Mouse (Mus musculus): ENCODE results near the gene Grb10. TPM values are rescaled to one million over a fixed set of nuclear protein-coding genes. Genes with fewer than 3 reads are reported as not detected.

Gene Grb10
- polyA plus RNA-seq, 1 experiment from 2014 or later: 115 TPM

GRCm38 (mm10) chr11:11895479-11895878, 143.0 kb downstream of the Grb10 start:
- WGBS (ENCODE audit: insufficient replicate concordance): 42% methylated on average over 2 of the region's 2 CpGs
- Histone ChIP-seq H3K27me3 (no peaks in the 10 kb centered on the region), H3K4me2 (no peak overlapping the region), H3K4me3 (replicated peaks) (no peak overlapping the region), H3K9me3 (replicated peaks) (no peaks in the 10 kb centered on the region), H3K27ac (no peak overlapping the region), H3K36me3 (no peaks in the 10 kb centered on the region; the same call in 1 of the 2 replicates), H3K9ac (no peak overlapping the region), H3K4me1 (replicated peaks) (peaks cover 15% of the 10 kb centered on the region; the same call in 1 of the 2 replicates)
- DNase-seq: no peak
- no peak for ATAC-seq (ENCODE audit: low read depth)

GRCm38 (mm10) chr11:11893769-11894168, 144.7 kb downstream of the Grb10 start:
- H3K27me3 ChIP-seq: no peaks in the 10 kb centered on the region
- peaks cover 21% of the 10 kb centered on the region for H3K4me1 ChIP-seq (replicated peaks)
- H3K36me3 ChIP-seq: no peaks in the 10 kb centered on the region; the same call in 1 of the 2 replicates
- H3K9me3 ChIP-seq (replicated peaks): no peaks in the 10 kb centered on the region
- DNase-seq (no peak), ATAC-seq (ENCODE audit: low read depth) (no peak)
- H3K27ac ChIP-seq: no peak overlapping the region
- no peak overlapping the region for H3K4me2 ChIP-seq
- 50% methylated on average over 1 of the region's 1 CpGs for WGBS (ENCODE audit: insufficient replicate concordance)
- no peak overlapping the region for H3K4me3 ChIP-seq (replicated peaks)
- H3K9ac ChIP-seq: no peak overlapping the region

- DNase-seq: no peak
- Histone ChIP-seq H3K9me3 (replicated peaks) (no peaks in the 10 kb centered on the region), H3K27me3 (no peaks in the 10 kb centered on the region), H3K27ac (no peak overlapping the region), H3K4me3 (replicated peaks) (no peak overlapping the region), H3K36me3 (no peaks in the 10 kb centered on the region; the same call in 1 of the 2 replicates), H3K4me2 (no peak overlapping the region), H3K9ac (no peak overlapping the region), H3K4me1 (replicated peaks) (peaks cover 23% of the 10 kb centered on the region)
- no peak for ATAC-seq (ENCODE audit: low read depth)
- WGBS (ENCODE audit: insufficient replicate concordance): 59% methylated on average over 10 of the region's 10 CpGs
Observed at GRCm38 (mm10) chr11:11892993-11893602, 145.4 kb downstream of the Grb10 start.

DNA sequence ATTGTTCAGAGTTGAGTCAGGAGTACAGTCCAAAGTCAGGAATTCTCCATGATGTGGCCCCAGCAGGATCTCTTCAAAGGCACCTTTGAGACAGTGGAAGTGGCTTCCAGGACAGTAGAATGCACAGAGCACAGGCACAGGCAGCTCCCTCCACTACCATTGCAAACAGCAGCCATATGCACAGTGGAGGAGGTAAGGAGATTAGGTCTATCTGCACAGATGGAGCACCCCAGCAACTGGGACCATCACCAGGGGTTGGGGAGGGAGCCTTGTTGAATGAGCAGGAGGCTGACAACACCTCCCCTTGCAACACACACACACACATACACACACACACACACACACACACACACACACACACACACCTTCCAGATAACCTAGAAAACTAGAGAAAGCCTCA, 146.7 kb downstream of the Grb10 start:
- H3K9ac ChIP-seq: no peak overlapping the region
- no peak overlapping the region for H3K4me3 ChIP-seq (replicated peaks)
- H3K4me2 ChIP-seq: no peak overlapping the region
- DNase-seq: no peak
- peaks cover 33% of the 10 kb centered on the region for H3K4me1 ChIP-seq (replicated peaks)
- H3K27me3 ChIP-seq: no peaks in the 10 kb centered on the region
- no peaks in the 10 kb centered on the region for H3K9me3 ChIP-seq (replicated peaks)
- H3K27ac ChIP-seq: no peak overlapping the region
- no peaks in the 10 kb centered on the region; the same call in 1 of the 2 replicates for H3K36me3 ChIP-seq
- no peak for ATAC-seq (ENCODE audit: low read depth)

GRCm38 (mm10) chr11:11890139-11890741, 148.2 kb downstream of the Grb10 start:
- H3K36me3 ChIP-seq: no peaks in the 10 kb centered on the region; the same call in 1 of the 2 replicates
- no peak overlapping the region for H3K4me3 ChIP-seq (replicated peaks)
- peaks cover 45% of the 10 kb centered on the region for H3K4me1 ChIP-seq (replicated peaks)
- ATAC-seq (ENCODE audit: low read depth) (no peak), DNase-seq (no peak)
- no peak overlapping the region for H3K4me2 ChIP-seq
- no peak overlapping the region for H3K9ac ChIP-seq
- WGBS (ENCODE audit: insufficient replicate concordance): 77% methylated on average over 10 of the region's 10 CpGs
- no peaks in the 10 kb centered on the region for H3K9me3 ChIP-seq (replicated peaks)
- no peaks in the 10 kb centered on the region for H3K27me3 ChIP-seq
- H3K27ac ChIP-seq: no peak overlapping the region

GRCm38 (mm10) chr11:11888727-11889126, 149.8 kb downstream of the Grb10 start:
- DNase-seq (no peak), ATAC-seq (ENCODE audit: low read depth) (no peak)
- H3K4me3 ChIP-seq (replicated peaks): no peak overlapping the region
- H3K4me2 ChIP-seq: no peak overlapping the region
- no peaks in the 10 kb centered on the region; the same call in 1 of the 2 replicates for H3K36me3 ChIP-seq
- H3K27ac ChIP-seq: peak overlapping the region; percentile 65
- H3K27me3 ChIP-seq: no peaks in the 10 kb centered on the region
- peaks cover 60% of the 10 kb centered on the region for H3K4me1 ChIP-seq (replicated peaks)
- peak overlapping the region; percentile 1; the same call in 1 of the 2 replicates for H3K9ac ChIP-seq
- no peaks in the 10 kb centered on the region for H3K9me3 ChIP-seq (replicated peaks)
- WGBS (ENCODE audit: insufficient replicate concordance): 44% methylated on average over 3 of the region's 3 CpGs

DNA sequence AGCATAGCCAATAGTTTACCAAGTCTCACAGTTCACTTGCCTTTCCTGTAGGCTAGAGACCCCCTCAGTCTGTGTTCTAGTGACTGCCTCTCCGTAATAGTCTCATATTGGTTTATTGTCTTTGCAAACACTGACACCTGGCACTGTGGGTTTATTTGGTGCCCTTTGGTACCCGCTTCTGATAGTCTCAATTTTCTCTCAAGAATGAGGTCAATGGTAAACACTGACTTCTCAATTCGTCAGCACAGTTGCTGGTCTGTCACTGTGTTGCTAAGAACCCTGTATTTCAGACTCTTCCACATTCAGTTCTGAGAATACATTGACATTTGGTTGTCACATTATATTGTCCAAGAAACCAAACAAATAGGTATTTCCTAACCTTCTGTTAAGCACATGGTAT, 150.4 kb downstream of the Grb10 start:
- ATAC-seq (ENCODE audit: low read depth) (no peak), DNase-seq (no peak)
- Histone ChIP-seq H3K4me1 (replicated peaks) (peaks cover 61% of the 10 kb centered on the region), H3K9ac (no peak overlapping the region), H3K36me3 (no peaks in the 10 kb centered on the region; the same call in 1 of the 2 replicates), H3K9me3 (replicated peaks) (no peaks in the 10 kb centered on the region), H3K4me2 (no peak overlapping the region), H3K27me3 (no peaks in the 10 kb centered on the region), H3K4me3 (replicated peaks) (no peak overlapping the region), H3K27ac (no peak overlapping the region)
- WGBS (ENCODE audit: insufficient replicate concordance): 71% methylated on average over 3 of the region's 3 CpGs

DNA sequence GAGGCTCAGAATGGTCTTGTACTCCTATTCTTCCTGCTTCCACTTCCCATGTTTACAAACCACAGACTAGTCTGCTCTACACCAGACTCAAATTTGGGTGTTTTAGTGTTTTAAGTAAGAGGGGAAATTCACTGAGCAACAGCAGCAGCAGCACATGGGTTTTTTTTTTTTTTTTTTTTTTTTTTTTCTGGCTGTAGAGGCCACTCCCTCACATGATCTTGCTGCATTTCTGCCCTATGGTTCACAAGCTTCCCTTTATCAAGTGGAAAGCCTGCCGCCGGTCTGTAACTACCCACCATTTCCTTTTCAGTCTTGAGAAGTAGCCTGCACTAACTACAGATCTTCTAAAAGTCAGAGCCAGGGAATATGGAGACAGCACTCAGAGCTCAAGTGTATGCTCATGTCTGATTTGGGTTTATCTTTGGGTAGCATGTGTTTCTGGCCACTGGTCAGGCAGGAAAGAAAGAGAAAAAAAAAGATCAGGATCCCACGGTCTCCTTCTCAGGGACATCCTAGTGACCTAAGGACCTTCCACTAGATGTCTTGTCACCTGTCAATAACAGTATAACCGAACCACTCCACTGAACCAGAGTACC, 152.0 kb downstream of the Grb10 start:
- DNase-seq (peak; percentile 50), ATAC-seq (ENCODE audit: low read depth) (peak; percentile 43)
- H3K4me2 ChIP-seq: peak overlapping the region; percentile 21
- no peaks in the 10 kb centered on the region for H3K27me3 ChIP-seq
- H3K9ac ChIP-seq: peak overlapping the region; percentile 5
- WGBS (ENCODE audit: insufficient replicate concordance): 10% methylated on average over 4 of the region's 4 CpGs
- peak overlapping the region; percentile 74 for H3K27ac ChIP-seq
- H3K36me3 ChIP-seq: no peaks in the 10 kb centered on the region; the same call in 1 of the 2 replicates
- H3K4me3 ChIP-seq (replicated peaks): no peak overlapping the region
- no peaks in the 10 kb centered on the region for H3K9me3 ChIP-seq (replicated peaks)
- peaks cover 77% of the 10 kb centered on the region for H3K4me1 ChIP-seq (replicated peaks)

- WGBS (ENCODE audit: insufficient replicate concordance): 22% methylated on average over 3 of the region's 3 CpGs
- H3K4me2 ChIP-seq: peak overlapping the region; percentile 60
Observed at GRCm38 (mm10) chr11:11885921-11886320, 152.6 kb downstream of the Grb10 start.

DNA sequence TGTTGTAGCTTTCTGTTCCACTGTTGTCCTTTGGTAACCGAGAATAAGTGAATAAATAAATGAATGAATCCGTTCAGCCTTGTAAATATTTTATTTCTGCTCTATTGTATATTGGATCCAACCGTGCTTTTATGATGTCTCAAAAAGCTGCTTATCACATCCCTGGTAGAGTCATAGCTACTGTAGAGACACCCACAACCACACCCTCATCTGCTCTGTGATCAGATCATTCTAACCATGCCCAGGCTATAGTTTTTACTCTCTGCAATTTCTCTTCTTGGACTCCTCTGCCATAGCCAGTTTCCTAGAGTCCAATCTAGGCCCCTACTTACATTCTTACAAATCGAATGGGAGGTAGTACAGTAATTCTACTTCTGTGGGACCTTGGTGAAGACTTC, 153.2 kb downstream of the Grb10 start:
- Histone ChIP-seq H3K4me3 (replicated peaks) (peak overlapping the region; percentile 2; the same call in 1 of the 2 replicates), H3K27me3 (no peaks in the 10 kb centered on the region), H3K4me1 (replicated peaks) (peaks cover 89% of the 10 kb centered on the region), H3K9me3 (replicated peaks) (no peaks in the 10 kb centered on the region), H3K36me3 (no peaks in the 10 kb centered on the region), H3K4me2 (peak overlapping the region; percentile 60), H3K27ac (peak overlapping the region; percentile 87), H3K9ac (peak overlapping the region; percentile 49; the same call in 1 of the 2 replicates)
- WGBS (ENCODE audit: insufficient replicate concordance): 24% methylated on average over 4 of the region's 4 CpGs
- DNase-seq (peak; percentile 49), ATAC-seq (ENCODE audit: low read depth) (peak; percentile 86)

More at GRCm38 (mm10) chr11:11885921-11886320, 152.6 kb downstream of the Grb10 start:
- ATAC-seq (ENCODE audit: low read depth): no peak
- Histone ChIP-seq H3K9me3 (replicated peaks) (no peaks in the 10 kb centered on the region), H3K27ac (peak overlapping the region; percentile 87), H3K4me1 (replicated peaks) (peaks cover 83% of the 10 kb centered on the region), H3K9ac (peak overlapping the region; percentile 49; the same call in 1 of the 2 replicates), H3K4me3 (replicated peaks) (no peak overlapping the region), H3K36me3 (no peaks in the 10 kb centered on the region), H3K27me3 (no peaks in the 10 kb centered on the region)
- DNase-seq: no peak

DNA sequence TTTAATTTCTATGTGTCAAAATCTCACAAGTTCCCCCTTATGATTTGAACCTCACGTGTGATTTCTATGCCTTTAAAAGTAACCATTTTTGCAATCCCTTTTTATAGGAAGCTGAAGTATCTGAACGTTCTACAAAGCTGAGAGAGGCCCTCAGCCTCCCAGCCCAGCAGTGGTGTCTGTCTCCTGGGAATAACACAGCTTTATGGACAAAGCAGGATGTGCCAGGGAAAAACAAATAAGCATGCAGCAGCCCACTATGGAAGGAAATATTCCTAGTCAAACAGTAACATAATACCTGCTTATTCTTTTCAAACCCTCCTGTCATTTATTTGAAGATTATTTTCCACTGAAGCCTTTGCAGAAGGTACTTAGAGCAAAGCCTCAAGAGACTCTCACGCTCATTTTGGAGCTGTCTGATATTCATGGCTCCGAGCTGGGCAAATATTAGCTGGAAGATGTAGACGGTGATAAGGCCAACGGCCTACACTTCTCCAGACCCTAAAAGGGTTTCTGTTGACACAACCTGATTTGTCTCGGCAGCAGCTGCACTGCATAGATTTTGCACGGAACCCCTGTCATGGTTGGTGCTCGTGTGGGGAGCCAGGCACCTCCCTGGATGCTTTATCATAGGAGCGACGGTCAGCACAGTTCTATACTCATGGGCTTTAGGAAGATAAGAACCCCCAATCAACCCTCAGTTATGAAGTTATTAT, 153.8 kb downstream of the Grb10 start:
- H3K4me1 ChIP-seq (replicated peaks): peaks cover 95% of the 10 kb centered on the region

More for the DNA sequence above, 153.8 kb downstream of the Grb10 start:
- H3K4me2 ChIP-seq: peak overlapping the region; percentile 60
- peak overlapping the region; percentile 87 for H3K27ac ChIP-seq
- H3K4me3 ChIP-seq (replicated peaks): peak overlapping the region; percentile 2; the same call in 1 of the 2 replicates
- H3K9me3 ChIP-seq (replicated peaks): no peaks in the 10 kb centered on the region
- H3K9ac ChIP-seq: peak overlapping the region; percentile 51
- DNase-seq (peak; percentile 76), ATAC-seq (ENCODE audit: low read depth) (peak; percentile 92)
- no peaks in the 10 kb centered on the region for H3K27me3 ChIP-seq
- H3K36me3 ChIP-seq: no peaks in the 10 kb centered on the region
- WGBS (ENCODE audit: insufficient replicate concordance): 13% methylated on average over 11 of the region's 11 CpGs

All from liver, embryonic 13.5 days (tissue).